Mouse (Mus musculus): ENCODE data around the gene Prx.

Gene Prx

GRCm38 (mm10) chr7:27499036-27499435, at the start of gene Prx:
Gene Prx, plus strand, starts transcription at chr7:27499324.
- no peak for DNase-seq (ENCODE audit: low read depth, low spot score)

GRCm38 (mm10) chr7:27451359-27451758, 47.8 kb upstream of the Prx start:
- no peak for DNase-seq (ENCODE audit: low read depth, low spot score)

- DNase-seq (ENCODE audit: low read depth, low spot score) = no peak
Measured at GRCm38 (mm10) chr7:27452206-27452770, 46.8 kb upstream of the Prx start.

- no peak for DNase-seq (ENCODE audit: low read depth, low spot score)
Measured at GRCm38 (mm10) chr7:27454461-27455121, 44.5 kb upstream of the Prx start.

GRCm38 (mm10) chr7:27455273-27455672, 43.9 kb upstream of the Prx start:
- DNase-seq (ENCODE audit: low read depth, low spot score) = no peak

- no peak for DNase-seq (ENCODE audit: low read depth, low spot score)
Measured at GRCm38 (mm10) chr7:27458614-27459013, 40.5 kb upstream of the Prx start.

GRCm38 (mm10) chr7:27459640-27460039, 39.5 kb upstream of the Prx start:
- no peak for DNase-seq (ENCODE audit: low read depth, low spot score)

- DNase-seq (ENCODE audit: low read depth, low spot score) = no peak
Measured at GRCm38 (mm10) chr7:27460477-27460876, 38.6 kb upstream of the Prx start.

- DNase-seq (ENCODE audit: low read depth, low spot score) = no peak
Measured at GRCm38 (mm10) chr7:27467648-27468047, 31.5 kb upstream of the Prx start.

- no peak for DNase-seq (ENCODE audit: low read depth, low spot score)
Measured at GRCm38 (mm10) chr7:27471390-27472120, 27.6 kb upstream of the Prx start.

GRCm38 (mm10) chr7:27472596-27472995, 26.5 kb upstream of the Prx start:
- DNase-seq (ENCODE audit: low read depth, low spot score) = peak; percentile 50

- peak; percentile 99 for DNase-seq (ENCODE audit: low read depth, low spot score)
Measured at GRCm38 (mm10) chr7:27473156-27473834, 25.8 kb upstream of the Prx start, which contains the start of gene Sertad3. Gene Sertad3, plus strand, starts transcription at chr7:27473768.

GRCm38 (mm10) chr7:27473835-27474489, 25.2 kb upstream of the Prx start:
- no peak for DNase-seq (ENCODE audit: low read depth, low spot score)

- DNase-seq (ENCODE audit: low read depth, low spot score) = peak; percentile 98
Measured at GRCm38 (mm10) chr7:27474490-27474954, 24.6 kb upstream of the Prx start.

- no peak for DNase-seq (ENCODE audit: low read depth, low spot score)
Measured at GRCm38 (mm10) chr7:27475596-27475995, 23.5 kb upstream of the Prx start.

GRCm38 (mm10) chr7:27476098-27476635, 23.0 kb upstream of the Prx start:
- no peak for DNase-seq (ENCODE audit: low read depth, low spot score)

- DNase-seq (ENCODE audit: low read depth, low spot score) = no peak
Measured at GRCm38 (mm10) chr7:27478561-27478960, 20.6 kb upstream of the Prx start.

GRCm38 (mm10) chr7:27479750-27480149, 19.4 kb upstream of the Prx start:
- no peak for DNase-seq (ENCODE audit: low read depth, low spot score)

- DNase-seq (ENCODE audit: low read depth, low spot score) = no peak
Measured at GRCm38 (mm10) chr7:27480506-27480905, 18.6 kb upstream of the Prx start.

GRCm38 (mm10) chr7:27480927-27481626, 18.0 kb upstream of the Prx start:
- DNase-seq (ENCODE audit: low read depth, low spot score) = no peak

GRCm38 (mm10) chr7:27481627-27481969, 17.5 kb upstream of the Prx start:
- DNase-seq (ENCODE audit: low read depth, low spot score) = peak; percentile 83

Measured in CD4-positive, CD25-positive, alpha-beta regulatory T cell, adult 2 months (primary cell).